Mouse (Mus musculus) spleen, adult 2 months (tissue): ENCODE data around the gene Tmem219.
"Not testable (repeated sequence)": the region's sequence is repeated elsewhere in the genome, so short reads cannot be mapped to it uniquely, and the experiment has no call there.

Experiments used
- CTCF ChIP-seq: fragments of 200-500 bp; IDR thresholded peaks from 2 replicates; pipeline ENCODE4 v1.5.1; 2011; ENCODE audit warnings: mild to moderate bottlenecking, inconsistent platforms; ENCODE audit not compliant: insufficient read depth, insufficient read length, insufficient replicate concordance; ENCODE audit errors: extremely low read depth
- POLR2A ChIP-seq: fragments of 200-500 bp; IDR thresholded peaks from 2 replicates; pipeline ENCODE4 v1.6.1; 2011; ENCODE audit warnings: low read depth, low read length, inconsistent platforms

DNA sequence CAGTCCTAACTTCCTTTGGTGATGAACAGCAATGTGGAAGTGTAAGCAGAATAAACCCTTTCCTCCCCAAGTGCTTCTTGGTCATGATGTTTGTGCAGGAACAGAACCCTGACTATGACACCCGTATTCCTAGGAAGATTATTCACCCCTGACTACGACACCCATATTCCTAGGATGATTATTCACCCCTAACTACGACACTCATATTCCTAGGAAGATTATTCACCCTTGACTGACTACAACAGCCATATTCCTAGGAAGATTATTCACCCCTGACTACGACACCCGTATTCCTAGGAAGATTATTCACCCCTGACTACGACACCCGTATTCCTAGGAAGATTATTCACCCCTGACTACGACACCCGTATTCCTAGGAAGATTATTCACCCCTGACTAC lies 22.9 kb downstream of the Tmem219 start:
- not testable (repeated sequence) for TF ChIP-seq POLR2A, CTCF
